Mouse (Mus musculus) lung, adult 10 weeks (tissue): ENCODE measurements around the gene Lrrc10b. TPM values are rescaled to one million over a fixed set of nuclear protein-coding genes. Genes with fewer than 3 reads are reported as not detected.

Experiments
- polyA plus RNA-seq: library from polyadenylated mRNA; stranded (reverse); fragments of 350-450 nt; fragmentation: Illumina TruSeq; extraction: RNeasy Lipid Tissue Mini Kit (QIAGEN cat#74804); gene quantifications from one replicate; pipeline ENCODE4 v1.2.3, GENCODE M21; 2014; ENCODE audit warnings: low read depth, low replicate concordance; ENCODE audit not compliant: insufficient read depth

Lrrc10b gene
- polyA plus RNA-seq, result 10.1 TPM

GRCm38 (mm10) chr19:10456752-10457483 lies at the start of gene Lrrc10b:
Gene Lrrc10b, minus strand, starts transcription at chr19:10457473.

GRCm38 (mm10) chr19:10482703-10483102 lies 25.4 kb upstream of the Lrrc10b start, which contains the start of gene Ppp1r32:
Gene Ppp1r32, minus strand, starts transcription at chr19:10482928.

Other genes with a start within 250 kb of the Lrrc10b start
- 9.1 TPM for gene Myrf, start 216.7 kb downstream of the Lrrc10b start, polyA plus RNA-seq
- gene Dagla, start 152.6 kb downstream of the Lrrc10b start, polyA plus RNA-seq, result 2.0 TPM
- 3.7 TPM for gene Syt7, start 68.4 kb downstream of the Lrrc10b start, polyA plus RNA-seq
- gene Ppp1r32, start 25.5 kb upstream of the Lrrc10b start, polyA plus RNA-seq, result 4.4 TPM
- gene Cpsf7, start 67.8 kb upstream of the Lrrc10b start, polyA plus RNA-seq, result 20.6 TPM
- 40.3 TPM for gene Sdhaf2, start 68.7 kb upstream of the Lrrc10b start, polyA plus RNA-seq
- 16.3 TPM for gene Tmem216, start 98.8 kb upstream of the Lrrc10b start, polyA plus RNA-seq
- 37.7 TPM for gene Cyb561a3, start 119.7 kb upstream of the Lrrc10b start, polyA plus RNA-seq
- 10.1 TPM for gene Tmem138, start 119.9 kb upstream of the Lrrc10b start, polyA plus RNA-seq
- gene Ddb1, start 147.9 kb upstream of the Lrrc10b start, polyA plus RNA-seq, result 93.9 TPM
- 4.0 TPM for gene Tkfc, start 148.2 kb upstream of the Lrrc10b start, polyA plus RNA-seq
- not detected for gene Vwce, start 176.7 kb upstream of the Lrrc10b start, polyA plus RNA-seq
- not detected for gene Pga5, start 220.6 kb upstream of the Lrrc10b start, polyA plus RNA-seq
- gene Vps37c, start 231.3 kb upstream of the Lrrc10b start, polyA plus RNA-seq, result 14.1 TPM